Mouse (Mus musculus): ENCODE data around the gene Chd5. TPM values are rescaled to one million over a fixed set of nuclear protein-coding genes. Genes with fewer than 3 reads are reported as not detected.

The Chd5 gene
- 100 to 1,000 TPM; 162 to 195 TPM for total RNA-seq (2021)

DNA sequence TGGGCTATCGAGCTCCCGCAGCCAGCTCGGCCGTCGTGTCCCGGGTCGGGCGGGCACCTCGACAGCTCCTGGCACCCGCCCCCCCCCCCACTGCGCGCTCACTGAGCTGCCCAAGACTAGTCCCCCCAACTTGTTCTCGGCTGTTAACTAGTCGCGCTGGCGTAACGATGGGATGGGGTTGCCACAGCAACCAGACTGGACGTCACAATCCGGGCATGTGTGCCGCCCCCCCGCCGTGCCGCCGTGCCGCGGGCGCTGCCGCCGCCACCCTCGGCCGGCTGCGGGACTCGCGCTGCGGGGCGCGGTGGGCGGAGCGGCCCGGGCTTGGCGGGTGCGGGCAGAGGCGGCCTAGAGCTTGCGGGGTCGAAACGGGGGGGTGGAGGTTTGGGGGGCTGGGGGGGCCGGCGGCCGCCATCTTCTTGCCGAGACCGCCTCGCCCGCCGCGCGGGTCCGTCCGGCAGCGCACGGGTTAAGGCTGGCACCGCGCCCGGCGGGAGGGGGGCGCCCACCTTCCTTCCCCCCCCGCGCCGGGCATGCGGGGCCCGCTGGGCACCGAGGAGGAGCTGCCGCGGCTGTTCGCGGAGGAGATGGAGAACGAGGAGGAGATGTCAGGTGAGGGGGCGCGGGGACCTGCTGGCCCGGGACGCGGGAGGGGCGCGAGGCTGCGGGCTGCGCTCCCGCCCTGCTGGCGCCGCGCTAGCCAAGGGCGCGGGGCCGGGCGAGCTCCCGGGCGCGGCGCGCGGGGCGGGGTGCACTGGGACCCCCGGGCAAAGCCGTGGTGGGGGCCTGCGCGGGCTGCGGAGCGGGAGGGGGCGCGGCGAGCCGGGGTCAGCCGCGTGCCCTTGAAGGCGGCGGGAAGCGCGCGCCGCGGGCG is at the start of gene Chd5:
Chd5 (plus strand) TSS at position 233 of the 874 bp plus-strand sequence.
- DNase-seq (ENCODE audit: low spot score in 2 of 2), result peak; percentile 72 to 80
- intact Hi-C loops (cut with DNase I), result loop anchor here (5.0 kb wide), 1 partner anchor 154 kb away; no protein-coding TSS in a partner anchor

DNA sequence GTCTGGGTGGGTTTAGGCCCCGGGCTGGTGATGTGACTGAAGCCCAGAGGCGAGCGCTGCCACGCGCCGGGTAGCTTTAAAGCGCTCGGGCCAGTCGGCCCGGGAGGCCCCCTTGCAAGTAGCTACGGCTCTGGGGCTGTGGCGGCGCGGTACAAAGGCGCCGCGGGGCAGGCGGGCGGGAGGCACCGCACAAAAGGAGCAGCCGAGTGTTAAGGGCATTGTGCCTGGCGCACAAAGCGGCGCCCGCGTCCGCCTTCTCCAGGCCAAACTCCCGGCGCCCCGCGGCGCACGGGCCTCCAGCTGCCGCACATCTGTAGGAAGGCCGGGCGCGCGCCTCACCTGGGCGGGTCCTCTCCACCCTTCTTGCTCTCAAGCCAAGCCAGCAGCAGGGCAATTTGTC is 48.1 kb upstream of the Chd5 start:
- intact Hi-C loops (cut with DNase I), result no loop called here
- no peak for DNase-seq (ENCODE audit: low spot score in 2 of 2)

DNA sequence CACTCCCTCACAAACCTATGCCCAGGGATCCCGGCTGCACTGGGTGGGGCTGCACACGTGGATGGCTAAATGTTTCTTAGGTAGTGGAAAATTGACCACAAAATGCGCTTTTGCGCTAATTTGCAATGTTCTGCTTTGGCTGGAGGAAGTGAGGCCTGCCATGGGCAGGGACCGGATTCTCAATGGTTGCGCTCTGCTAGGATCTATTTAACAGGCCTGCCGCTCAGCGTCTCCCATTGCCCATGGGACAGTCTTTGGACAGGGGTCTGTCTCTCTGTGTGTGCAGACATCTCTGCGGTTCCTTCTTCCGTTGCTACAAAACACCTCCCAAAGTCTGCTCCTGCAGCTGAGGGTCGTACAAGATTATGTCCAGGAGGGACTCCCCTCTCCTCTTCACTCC is 47.5 kb upstream of the Chd5 start:
- no peak for DNase-seq (ENCODE audit: low spot score in 2 of 2)
- intact Hi-C loops (cut with DNase I), result no loop called here

DNA sequence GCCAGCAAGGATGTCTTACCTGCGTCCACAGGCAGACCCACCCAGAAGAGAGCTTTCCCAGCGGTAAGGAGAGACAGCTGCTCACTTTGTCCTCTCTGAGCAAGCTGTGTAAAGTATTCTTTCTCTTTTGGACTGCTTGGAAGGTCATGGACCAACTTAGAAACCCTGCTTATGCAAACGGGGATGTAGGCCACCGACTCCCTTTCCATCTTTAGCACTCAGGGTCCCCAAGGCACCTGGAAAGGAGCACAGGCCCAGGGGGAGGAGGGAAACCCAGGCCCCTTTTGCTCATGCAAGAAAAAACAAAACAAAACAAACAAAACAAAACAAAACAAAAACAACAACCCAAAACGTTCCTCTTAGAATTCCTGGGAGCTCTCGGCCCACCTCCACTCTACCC is 46.9 kb upstream of the Chd5 start, which contains the start of gene Hes3:
Hes3 (minus strand) TSS at position 101 of the 400 bp plus-strand sequence.
- no peak for DNase-seq (ENCODE audit: low spot score in 2 of 2)
- intact Hi-C loops (cut with DNase I), result no loop called here

DNA sequence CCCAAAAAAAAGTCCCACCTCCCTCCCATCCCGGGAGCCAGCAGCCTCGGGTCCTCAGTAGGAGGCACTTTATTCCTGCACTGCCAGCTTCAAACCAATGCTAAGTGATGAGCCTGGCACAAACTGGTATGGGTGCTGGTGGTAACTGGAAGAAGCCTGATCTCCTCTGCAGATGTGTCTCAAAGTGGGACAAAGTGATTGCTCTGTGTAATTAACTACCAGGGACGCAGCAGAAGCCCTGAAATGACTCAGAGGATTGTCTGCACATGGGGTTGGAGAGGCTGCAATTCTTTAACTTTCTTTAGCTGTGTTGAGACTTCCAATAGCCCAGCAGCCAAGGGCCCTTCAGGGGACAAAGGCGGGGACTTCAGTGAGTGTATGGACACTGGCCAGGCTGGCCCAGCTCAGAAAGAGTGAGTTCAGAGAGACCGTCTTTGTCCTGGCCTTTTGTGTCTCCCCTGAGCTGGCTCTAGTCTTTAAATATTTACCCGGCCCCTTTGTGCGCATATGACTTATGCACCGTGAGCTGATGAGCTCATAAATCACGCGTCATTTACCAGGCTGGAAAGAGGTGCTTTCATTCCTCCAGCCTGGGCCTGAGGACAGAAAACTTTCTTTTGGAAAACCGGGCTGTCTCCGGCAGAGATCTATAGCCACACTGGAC is 46.2 kb upstream of the Chd5 start:
- intact Hi-C loops (cut with DNase I), result no loop called here
- no peak for DNase-seq (ENCODE audit: low spot score in 2 of 2)

DNA sequence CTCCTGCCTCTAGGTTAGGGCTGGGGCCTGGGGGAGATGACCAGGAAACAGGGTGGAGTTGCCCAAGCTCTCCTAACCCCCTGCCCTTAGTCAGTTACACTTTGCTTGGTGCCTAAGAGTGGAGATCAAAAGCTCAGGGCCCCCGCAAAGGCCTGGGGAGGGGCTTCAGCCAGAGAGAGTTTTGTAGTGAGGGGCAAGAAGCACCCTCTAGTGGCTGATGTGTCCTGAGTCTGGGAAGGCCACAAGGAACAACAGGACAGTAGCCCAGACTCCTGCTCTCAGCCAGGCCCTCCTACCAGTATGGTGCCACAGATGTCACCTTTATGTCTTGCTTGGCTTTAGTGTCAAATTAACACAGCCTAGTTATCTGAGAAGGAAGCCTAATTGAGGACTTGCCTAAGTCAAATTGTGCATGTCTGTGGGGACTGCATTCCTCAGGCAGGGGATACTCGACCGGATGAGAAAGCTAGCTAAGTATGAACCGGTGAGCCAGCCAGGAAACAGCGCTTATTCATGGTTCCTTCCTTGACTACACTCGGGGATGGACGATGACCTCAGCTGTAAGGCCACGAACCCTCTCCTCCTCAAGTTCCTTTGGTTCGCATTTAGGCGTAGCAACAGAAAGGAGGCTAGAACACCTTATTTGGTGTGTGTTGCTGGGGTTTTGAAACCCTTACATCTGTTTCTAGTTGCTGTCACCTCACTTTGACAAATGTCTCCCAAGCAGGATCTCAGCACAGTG is 44.1 kb upstream of the Chd5 start:
- DNase-seq (ENCODE audit: low spot score in 2 of 2), result no peak
- intact Hi-C loops (cut with DNase I), result no loop called here

DNA sequence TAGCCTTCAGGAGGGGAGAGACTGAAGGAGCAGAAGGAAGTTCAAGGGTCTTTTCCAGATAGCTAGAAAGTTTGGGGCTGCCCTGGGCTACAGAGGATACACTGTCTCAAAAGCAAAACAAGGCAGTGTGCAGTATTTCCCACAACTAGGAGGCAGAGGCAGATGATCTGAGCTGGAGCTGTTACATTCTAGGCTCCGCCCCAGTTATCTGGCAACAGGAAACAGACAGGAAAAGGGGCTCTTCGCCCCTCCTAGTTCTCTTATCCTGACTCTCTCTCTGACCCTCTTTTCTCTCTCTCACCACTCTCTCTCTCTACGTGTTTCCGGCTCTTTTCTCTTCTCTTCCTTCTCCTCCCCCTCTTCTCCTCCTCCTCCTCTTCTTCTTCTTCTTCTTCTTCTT is 42.5 kb upstream of the Chd5 start:
- intact Hi-C loops (cut with DNase I), result no loop called here

DNA sequence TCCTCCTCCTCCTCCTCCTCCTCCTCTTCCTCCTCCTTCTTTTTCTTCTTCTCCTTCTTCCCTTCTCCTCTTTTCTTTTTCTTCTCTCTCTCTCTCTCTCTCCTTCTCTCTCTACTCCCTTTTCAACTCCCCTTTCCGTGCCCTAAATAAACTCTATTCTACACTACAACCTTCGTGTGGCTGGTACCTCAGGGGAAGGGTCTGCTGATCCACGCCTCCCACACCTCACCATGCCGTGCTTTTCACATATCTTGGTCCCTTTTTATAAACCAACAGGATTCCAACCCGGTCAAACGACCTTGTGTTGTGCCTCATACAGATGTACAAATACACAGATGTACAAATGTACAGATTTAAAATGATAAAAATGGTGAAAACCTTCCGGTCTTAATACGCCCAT is 42.1 kb upstream of the Chd5 start:
- DNase-seq (ENCODE audit: low spot score in 2 of 2), result no peak
- intact Hi-C loops (cut with DNase I), result no loop called here

More for the DNA sequence above, 42.5 kb upstream of the Chd5 start:
- no peak for DNase-seq (ENCODE audit: low spot score in 2 of 2)

DNA sequence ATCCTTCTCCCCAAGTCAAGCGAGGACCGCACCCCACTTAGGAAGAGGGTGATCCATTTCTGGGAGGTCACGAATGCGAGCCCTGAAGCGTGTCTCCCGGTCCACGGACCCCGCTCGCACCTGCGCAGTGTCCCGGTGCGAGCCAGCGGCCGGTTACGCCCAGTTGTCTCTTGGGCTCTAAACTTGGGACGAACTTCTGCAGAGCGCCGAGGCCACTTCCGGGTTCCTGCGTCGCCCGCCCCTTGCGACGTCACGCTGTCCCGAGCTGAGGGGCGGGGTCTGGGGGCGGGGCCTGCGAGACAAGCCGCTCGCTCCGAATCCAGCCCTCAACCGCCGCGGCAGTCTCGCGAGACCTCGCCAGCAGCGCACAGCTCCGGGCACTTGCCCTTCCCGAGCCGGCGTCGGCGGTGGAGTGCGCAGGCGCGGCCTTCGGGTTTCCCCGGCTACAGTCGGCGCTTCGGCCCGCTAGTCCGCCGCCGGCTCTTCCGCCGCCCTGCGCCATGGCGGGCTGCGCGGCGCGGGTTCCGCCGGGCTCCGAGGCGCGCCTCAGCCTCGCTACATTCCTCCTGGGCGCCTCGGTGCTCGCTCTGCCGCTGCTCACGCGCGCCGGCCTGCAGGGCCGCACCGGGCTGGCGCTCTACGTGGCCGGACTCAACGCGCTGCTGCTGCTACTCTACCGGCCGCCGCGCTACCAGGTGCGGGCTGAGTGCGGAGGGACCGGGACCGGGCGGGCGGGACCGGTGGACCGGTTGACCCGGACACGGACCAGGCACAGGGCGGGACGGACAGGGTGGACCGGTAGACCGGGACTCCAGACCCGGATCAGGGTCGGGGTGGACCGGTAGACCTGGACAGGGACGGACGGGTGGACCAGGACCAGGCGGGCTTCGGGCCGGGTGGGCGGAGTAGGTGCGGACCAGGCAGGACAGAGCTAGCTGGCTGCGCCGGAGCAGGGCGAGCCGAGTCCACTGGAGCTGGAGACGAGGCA is 41.3 kb upstream of the Chd5 start, which contains the start of gene Icmt:
Icmt (plus strand) TSS at position 354 of the 988 bp plus-strand sequence.
- DNase-seq (ENCODE audit: low spot score in 2 of 2), result peak; percentile 99 to 100
- intact Hi-C loops (cut with DNase I), result no loop called here

DNA sequence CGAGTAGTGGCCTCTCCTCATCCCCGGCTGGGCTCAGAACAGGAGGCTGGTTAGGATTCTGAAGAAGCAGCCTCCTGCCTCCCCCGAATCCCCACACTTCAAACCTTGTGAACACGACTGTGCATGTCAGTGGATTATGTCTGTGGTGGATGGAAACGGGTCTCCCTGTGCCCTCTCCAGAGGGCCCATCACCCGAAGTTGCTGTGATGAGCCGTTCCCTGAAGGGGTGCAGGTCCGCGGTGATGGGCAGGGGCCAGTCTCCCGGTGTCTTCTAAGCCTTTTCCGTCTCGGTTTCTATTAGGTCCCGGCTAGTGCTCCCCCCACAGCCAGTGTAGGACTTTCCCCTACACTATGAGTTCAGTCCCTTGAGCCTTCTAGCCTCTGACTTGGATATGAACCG is 39.6 kb upstream of the Chd5 start:
- intact Hi-C loops (cut with DNase I), result no loop called here
- DNase-seq (ENCODE audit: low spot score in 2 of 2), result no peak

DNA sequence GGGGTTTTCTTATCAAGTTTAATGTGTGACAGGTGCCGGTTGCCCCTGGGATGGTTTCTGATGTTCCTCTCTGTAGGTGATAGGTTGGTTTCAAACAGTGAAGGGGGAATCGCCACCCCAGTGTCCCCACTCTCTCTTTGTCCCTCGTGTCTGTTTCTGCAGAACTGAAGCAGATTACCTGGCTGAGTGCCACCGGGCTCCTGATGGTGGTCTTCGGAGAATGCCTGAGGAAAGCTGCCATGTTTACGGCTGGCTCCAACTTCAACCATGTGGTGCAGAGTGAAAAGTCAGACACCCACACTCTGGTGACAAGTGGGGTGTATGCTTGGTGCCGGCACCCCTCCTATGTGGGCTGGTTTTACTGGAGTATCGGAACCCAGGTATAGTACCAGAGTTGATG is 38.1 kb upstream of the Chd5 start:
- no peak for DNase-seq (ENCODE audit: low spot score in 2 of 2)
- intact Hi-C loops (cut with DNase I), result no loop called here

DNA sequence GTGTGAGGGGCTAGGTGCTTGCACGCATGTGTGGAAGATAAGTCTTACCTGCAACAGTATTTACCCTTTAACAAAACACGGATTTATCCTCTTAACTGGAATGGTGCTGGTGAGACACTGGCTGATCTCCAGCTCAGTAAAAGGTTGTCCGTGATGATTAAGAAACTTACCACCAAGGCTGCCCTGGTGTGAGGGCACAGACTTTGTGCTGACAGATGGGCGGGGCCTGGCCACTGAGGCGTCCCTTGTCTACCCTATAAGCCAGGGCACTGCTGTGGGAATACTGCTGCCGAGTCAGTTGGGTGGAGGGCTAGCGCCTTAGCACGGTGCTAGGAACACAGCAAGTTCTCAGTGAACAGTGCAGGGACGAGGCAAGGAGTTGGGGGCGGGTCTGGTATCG is 36.4 kb upstream of the Chd5 start:
- DNase-seq (ENCODE audit: low spot score in 2 of 2), result no peak
- intact Hi-C loops (cut with DNase I), result no loop called here

DNA sequence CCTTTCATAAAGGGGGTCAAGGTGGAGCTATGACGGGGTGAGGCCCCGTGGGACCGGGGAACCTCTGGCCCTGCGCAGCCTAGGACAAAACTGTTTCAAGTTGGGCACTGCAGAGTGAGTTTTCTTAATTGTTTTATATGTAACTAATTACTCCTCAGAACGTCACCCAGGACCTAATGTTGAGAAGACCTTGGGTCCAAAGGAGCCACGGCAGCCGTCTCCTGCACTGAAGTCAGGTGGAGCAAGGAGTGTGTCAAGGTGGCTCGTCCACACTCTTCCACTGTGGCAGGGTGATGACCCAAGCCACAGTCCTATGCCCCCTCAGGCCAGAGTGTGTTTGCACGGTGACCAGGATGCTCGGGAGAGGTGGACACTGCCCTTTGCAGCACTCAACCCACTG is 35.3 kb upstream of the Chd5 start:
- no peak for DNase-seq (ENCODE audit: low spot score in 2 of 2)
- intact Hi-C loops (cut with DNase I), result no loop called here

DNA sequence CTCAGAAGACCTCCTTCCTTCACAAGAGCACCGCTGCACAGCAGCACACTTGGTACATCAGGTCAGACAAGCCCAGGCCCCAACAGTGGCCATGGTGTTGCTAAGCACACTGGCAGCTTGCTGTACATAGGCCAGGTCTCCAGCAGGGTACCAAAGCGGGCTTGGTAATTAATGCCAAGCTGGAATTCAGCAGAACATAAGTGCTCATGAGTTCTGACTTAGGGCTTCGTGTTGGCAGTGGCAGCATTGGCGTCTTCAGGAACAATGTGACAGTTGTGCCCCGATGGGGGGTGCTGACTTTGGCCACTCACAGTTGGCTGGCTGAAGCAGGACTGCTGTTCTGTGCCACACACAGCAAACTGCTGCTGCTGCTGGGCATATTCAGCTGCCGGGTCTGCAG is 33.8 kb upstream of the Chd5 start:
- no peak for DNase-seq (ENCODE audit: low spot score in 2 of 2)
- intact Hi-C loops (cut with DNase I), result no loop called here

DNA sequence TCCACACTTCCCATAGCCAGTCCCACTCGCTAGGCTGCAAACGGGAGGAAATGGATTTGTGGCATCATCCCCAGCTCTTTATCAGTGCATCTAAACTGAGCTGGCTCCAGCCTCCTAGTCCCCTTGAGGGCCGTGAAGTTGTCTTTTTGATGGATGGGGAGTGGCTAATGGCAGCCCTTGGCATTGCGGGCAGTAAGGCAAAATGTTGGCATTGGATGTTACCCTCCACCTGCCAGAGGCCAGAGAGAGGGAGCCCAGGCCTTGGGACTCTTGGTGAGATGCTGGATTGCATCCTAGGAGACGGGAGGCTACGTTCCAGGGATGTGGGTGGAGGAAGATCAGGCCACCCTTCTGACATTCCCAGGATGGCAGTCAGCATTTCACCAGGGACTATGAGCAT is 32.5 kb upstream of the Chd5 start:
- intact Hi-C loops (cut with DNase I), result no loop called here
- DNase-seq (ENCODE audit: low spot score in 2 of 2), result no peak

DNA sequence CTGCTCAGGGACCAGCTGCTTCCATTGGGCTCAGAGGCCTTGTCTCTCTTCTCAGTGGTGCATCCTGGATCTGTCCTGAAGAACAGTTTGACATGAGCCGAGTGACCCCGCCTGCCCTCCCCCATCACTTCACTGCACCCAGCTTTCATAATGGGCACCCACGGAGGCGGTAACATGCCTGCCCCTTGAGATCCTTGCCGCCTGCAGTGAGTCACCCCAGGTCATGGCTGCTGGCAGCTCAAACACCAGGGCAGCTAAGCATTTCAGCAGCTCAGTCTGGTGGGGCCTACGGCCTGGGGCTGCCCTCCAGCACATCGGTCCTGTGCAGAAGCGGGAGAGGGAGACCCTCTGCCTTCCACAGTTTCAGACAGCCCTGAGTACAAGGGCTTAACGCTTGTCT is 30.9 kb upstream of the Chd5 start:
- intact Hi-C loops (cut with DNase I), result no loop called here

DNA sequence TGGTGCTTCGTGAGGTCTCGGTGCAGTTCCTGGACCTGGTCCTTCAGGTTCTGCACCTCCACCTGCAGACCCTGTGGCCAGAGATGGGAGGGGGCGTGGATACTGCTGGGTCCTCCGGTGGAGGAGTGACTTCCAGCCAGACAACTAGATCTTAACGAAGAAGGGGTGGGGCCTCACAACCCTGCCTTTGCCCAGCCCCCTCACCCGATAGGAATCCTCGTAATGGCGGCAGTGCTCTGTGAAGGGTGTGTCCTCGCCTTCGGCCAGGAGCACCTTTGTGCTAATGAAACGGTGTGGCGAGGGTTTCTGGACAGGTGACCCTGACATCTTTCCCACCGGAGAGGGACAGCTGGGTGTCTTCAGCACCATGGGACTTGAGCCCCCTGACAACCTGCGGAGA is 26.3 kb upstream of the Chd5 start:
- intact Hi-C loops (cut with DNase I), result no loop called here
- no peak for DNase-seq (ENCODE audit: low spot score in 2 of 2)

More for the DNA sequence above, 30.9 kb upstream of the Chd5 start:
- no peak for DNase-seq (ENCODE audit: low spot score in 2 of 2)

DNA sequence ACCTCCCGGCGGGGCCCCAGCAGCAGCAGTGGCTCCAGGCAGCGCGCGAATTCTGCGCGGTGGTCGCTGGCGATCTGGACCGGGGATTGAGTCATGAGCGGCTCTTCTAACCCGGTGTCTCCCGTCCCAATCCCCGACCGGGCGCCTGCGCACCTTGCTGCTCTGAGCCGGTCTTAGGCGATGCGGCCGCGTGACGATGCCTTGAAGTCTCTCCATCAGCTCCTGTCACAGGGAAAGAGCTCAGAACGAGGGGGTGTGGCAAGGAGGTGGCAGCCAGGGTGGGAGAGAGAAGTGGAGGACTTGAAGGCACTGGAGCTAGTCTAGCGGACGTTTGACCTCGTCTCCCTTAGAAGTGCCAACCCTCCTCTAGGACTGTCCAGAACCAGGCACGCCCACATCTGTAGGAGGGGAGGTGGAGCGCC is 25.2 kb upstream of the Chd5 start:
- intact Hi-C loops (cut with DNase I), result no loop called here
- peak; percentile 24 to 45 for DNase-seq (ENCODE audit: low spot score in 2 of 2)

DNA sequence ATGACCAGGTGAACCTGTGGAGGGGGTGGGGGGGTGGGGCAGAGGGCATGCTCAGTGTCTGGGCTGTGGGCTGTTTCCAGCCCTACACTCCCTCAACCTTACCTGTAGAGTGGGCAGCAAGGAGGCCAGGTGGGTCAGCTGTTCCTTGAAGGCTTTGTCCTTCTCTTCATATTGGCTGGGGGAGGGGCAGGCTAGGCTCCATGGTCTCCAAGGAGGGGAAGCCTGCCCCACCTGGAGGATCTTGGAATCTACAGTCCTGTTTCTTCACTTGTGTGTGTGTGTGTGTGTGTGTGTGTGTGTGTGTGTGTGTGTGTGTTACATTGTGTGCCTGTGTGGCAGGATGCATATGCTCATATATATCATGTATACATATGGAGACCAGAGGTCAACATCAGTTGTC is 24.5 kb upstream of the Chd5 start:
- intact Hi-C loops (cut with DNase I), result no loop called here
- no peak for DNase-seq (ENCODE audit: low spot score in 2 of 2)

Data from left cerebral cortex, postnatal 36 days (tissue).